Mouse (Mus musculus) brain, embryonic 14.5 days (tissue): ENCODE measurements around the gene B3galt1.

Source experiments
- CTCF ChIP-seq: fragments of 200-500 bp; IDR thresholded peaks from 2 replicates; pipeline ENCODE4 v1.5.1; 2012; ENCODE audit warnings: inconsistent platforms, mild to moderate bottlenecking, moderate library complexity, borderline replicate concordance; ENCODE audit not compliant: insufficient read depth, insufficient read length; ENCODE audit errors: extremely low read depth
- POLR2A ChIP-seq: fragments of 200-500 bp; IDR thresholded peaks from 2 replicates; pipeline ENCODE4 v1.6.1; 2012; ENCODE audit warnings: mild to moderate bottlenecking, inconsistent platforms, borderline replicate concordance; ENCODE audit not compliant: poor library complexity, insufficient read depth, insufficient read length, severe bottlenecking; ENCODE audit errors: extremely low read depth

DNA sequence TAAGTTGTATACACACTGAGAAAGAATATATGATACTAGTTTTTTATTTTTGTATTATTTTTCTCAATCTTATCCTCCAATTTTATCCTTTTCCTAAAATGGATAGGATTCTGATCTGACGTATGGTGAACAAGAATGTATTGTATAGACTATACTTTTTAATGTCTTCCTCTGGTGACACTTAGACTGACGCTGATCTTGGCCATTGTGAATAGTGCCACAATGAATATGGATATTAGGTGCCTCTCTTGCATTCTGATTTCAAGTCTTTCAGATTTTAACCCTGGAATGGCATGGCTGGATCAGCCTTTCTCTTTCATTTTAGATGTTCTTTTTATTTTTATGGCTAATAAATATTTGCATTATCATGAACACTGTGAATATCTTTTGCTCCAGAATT, 17.4 kb downstream of the B3galt1 start:
- TF ChIP-seq POLR2A (no peak), CTCF (no peak)
